10 mouse cellular contexts compared by ENCODE assay signal in genomic region chr9:121445364-121445763, GRCm38 (mm10). TPM values are rescaled to one million over a fixed set of nuclear protein-coding genes. Genes with fewer than 3 reads are reported as not detected.
DNase-seq lines count a peak whose midpoint lies in the region; ATAC-seq and TF ChIP-seq lines count a peak whose summit lies in the region.
"Had no signal": no experiment of that assay in that cellular context is flagged by ENCODE, and none has a peak within 500 bp of the region (broad histone marks: within the 10 kb centered on the region; RNA-seq: fewer than 3 reads in every experiment).

No protein-coding gene starts in this region.

- H3K79me2 ChIP-seq in liver, adult 2 months (ENCODE audit: control insufficient read depth, insufficient read depth, low read length): no peaks in the 10 kb centered on the region

- H3K27ac ChIP-seq in midbrain, embryonic 14.5 days (replicated peaks; ENCODE audit: low read depth, low read length): no peak overlapping the region
- H3K27ac ChIP-seq in midbrain, embryonic 15.5 days: no peak overlapping the region
- H3K27ac ChIP-seq in liver, adult 2 months (replicated peaks; ENCODE audit: insufficient read depth, low read depth, low read length): no peak overlapping the region
- H3K27ac ChIP-seq: limb, embryonic 15.5 days; stomach, embryonic 15.5 days had no signal

- peak; percentile 67 for TF ChIP-seq CTCF in liver, adult 2 months (IDR thresholded peaks at IDR 0.05; ENCODE audit: low read depth, low read length)

- 90% methylated on average over 2 of the region's 2 CpGs for WGBS in midbrain, embryonic 14.5 days
- 90% methylated on average over 2 of the region's 2 CpGs for WGBS in midbrain, embryonic 15.5 days
- 89% methylated on average over 2 of the region's 2 CpGs for WGBS in liver, adult 2 months

- H3K36me3 ChIP-seq in midbrain, embryonic 14.5 days (ENCODE audit: control insufficient read depth, insufficient read depth, low read length): peaks cover 86% of the 10 kb centered on the region
- peaks cover 31% of the 10 kb centered on the region for H3K36me3 ChIP-seq in midbrain, embryonic 15.5 days (replicated peaks)
- H3K36me3 ChIP-seq in liver, adult 2 months (ENCODE audit: control insufficient read depth, insufficient read depth, low read length): peaks cover 65% of the 10 kb centered on the region
- peaks cover 18% of the 10 kb centered on the region for H3K36me3 ChIP-seq in splenic B cell, adult 2 months (ENCODE audit: control insufficient read depth, insufficient read depth, low read length, poor library complexity, severe bottlenecking)

- H3K27me3 ChIP-seq in midbrain, embryonic 14.5 days (ENCODE audit: control insufficient read depth, insufficient read depth, low read length): no peaks in the 10 kb centered on the region
- H3K27me3 ChIP-seq in midbrain, embryonic 15.5 days (replicated peaks): no peaks in the 10 kb centered on the region
- no peaks in the 10 kb centered on the region for H3K27me3 ChIP-seq in liver, adult 2 months (ENCODE audit: control insufficient read depth, insufficient read depth, low read length)
- no peaks in the 10 kb centered on the region for H3K27me3 ChIP-seq in splenic B cell, adult 2 months (ENCODE audit: control insufficient read depth, insufficient read depth, low read length, poor library complexity, severe bottlenecking)
- H3K27me3 ChIP-seq: limb, embryonic 15.5 days; stomach, embryonic 15.5 days had no signal

- H3K9ac ChIP-seq in midbrain, embryonic 14.5 days (replicated peaks; ENCODE audit: low read length): no peak overlapping the region
- H3K9ac ChIP-seq in midbrain, embryonic 15.5 days: no peak overlapping the region
- no peak overlapping the region for H3K9ac ChIP-seq in liver, adult 2 months (ENCODE audit: low read depth, low read length)
- H3K9ac ChIP-seq: limb, embryonic 15.5 days; stomach, embryonic 15.5 days had no signal

- H3K4me2 ChIP-seq in midbrain, embryonic 14.5 days (ENCODE audit: low read length): no peak overlapping the region
- no peak overlapping the region for H3K4me2 ChIP-seq in midbrain, embryonic 15.5 days
- H3K4me2 ChIP-seq: limb, embryonic 15.5 days; stomach, embryonic 15.5 days had no signal

- H3K9me3 ChIP-seq in midbrain, embryonic 14.5 days (ENCODE audit: control insufficient read depth, low read length): no peaks in the 10 kb centered on the region
- no peaks in the 10 kb centered on the region for H3K9me3 ChIP-seq in midbrain, embryonic 15.5 days
- H3K9me3 ChIP-seq: limb, embryonic 15.5 days; stomach, embryonic 15.5 days had no signal

- DNase-seq in CD4-positive, CD25-positive, alpha-beta regulatory T cell, adult 2 months (ENCODE audit: low read depth, low spot score): peak; percentile 57
- DNase-seq in midbrain, embryonic 14.5 days: peak; percentile 35
- DNase-seq in cerebellum, adult 9-11 months: peak; percentile 66
- DNase-seq in liver, adult 2 months (ENCODE audit: extremely low read depth, low read depth, low spot score): no peak
- DNase-seq in splenic B cell, adult 2 months (ENCODE audit: low read depth, low spot score): peak; percentile 29

- TF ChIP-seq POLR2A in liver, adult 2 months (IDR thresholded peaks at IDR 0.05; ENCODE audit: extremely low read depth, insufficient read depth, low read length): no peak

- no peaks in the 10 kb centered on the region for H3K4me1 ChIP-seq in midbrain, embryonic 14.5 days (ENCODE audit: control insufficient read depth, insufficient read depth, low read length)
- H3K4me1 ChIP-seq in midbrain, embryonic 15.5 days: no peaks in the 10 kb centered on the region
- H3K4me1 ChIP-seq in liver, adult 2 months (ENCODE audit: control insufficient read depth, insufficient read depth, low read length): no peaks in the 10 kb centered on the region
- H3K4me1 ChIP-seq: limb, embryonic 15.5 days; stomach, embryonic 15.5 days had no signal

- H3K4me3 ChIP-seq in midbrain, embryonic 14.5 days (replicated peaks; ENCODE audit: low read depth, low read length): no peak overlapping the region
- no peak overlapping the region for H3K4me3 ChIP-seq in midbrain, embryonic 15.5 days
- no peak overlapping the region for H3K4me3 ChIP-seq in liver, adult 2 months (ENCODE audit: insufficient read depth, low read depth, low read length)
- H3K4me3 ChIP-seq: limb, embryonic 15.5 days; stomach, embryonic 15.5 days had no signal

- no peak for ATAC-seq in CD4-positive, CD25-positive, alpha-beta regulatory T cell, adult 4 months
- ATAC-seq in midbrain, embryonic 14.5 days (ENCODE audit: low FRiP score, low TSS enrichment): no peak
- no peak for ATAC-seq in midbrain, embryonic 15.5 days (replicated peaks)
- ATAC-seq in activated CD4-positive, CD25-positive, alpha-beta regulatory T cell, adult 4 months: no peak

RNA-seq across cellular contexts. Expression of gene Cck, which starts 50.1 kb away (rescaled TPM):
- not detected for polyA plus RNA-seq in CD4-positive, CD25-positive, alpha-beta regulatory T cell, adult 4 months (2017; shearing (Covaris generic))
- 29.1 and 37.5 TPM in 2 replicates for polyA plus RNA-seq in midbrain, embryonic 14.5 days (2014; fragmentation: Nextera tagmentation; extraction: Ambion mirVana)
- 26.2 and 32.5 TPM in 2 replicates for polyA plus RNA-seq in midbrain, embryonic 15.5 days (2015; fragmentation: Nextera tagmentation; extraction: Ambion mirVana)
- not detected in 2 replicates for total RNA-seq in liver, adult 2 months (2014; rRNA removed)
- polyA plus RNA-seq in liver, adult 2 months (2012; rRNA removed): not detected in 2 replicates
- polyA plus RNA-seq in activated CD4-positive, CD25-positive, alpha-beta regulatory T cell, adult 4 months (2017; shearing (Covaris generic)): not detected

Comparison
In these comparisons a context has a peak if more than half of its experiments do, and no peak if none do; other contexts are left out.
1. RNA of gene Cck, which starts 50.1 kb away (polyA plus RNA-seq): 29.1 to 37.5 TPM in midbrain, embryonic 14.5 days and 26.2 to 32.5 TPM in midbrain, embryonic 15.5 days; not detected in CD4-positive, CD25-positive, alpha-beta regulatory T cell, adult 4 months, not detected in liver, adult 2 months and not detected in activated CD4-positive, CD25-positive, alpha-beta regulatory T cell, adult 4 months; every median in the first group is over 10 times any median in the second.